Mouse (Mus musculus): ENCODE data around the gene Rnf220.
"Not testable (repeated sequence)": the region's sequence is repeated elsewhere in the genome, so short reads cannot be mapped to it uniquely, and the experiment has no call there.

Rnf220 gene

GRCm38 (mm10) chr4:117267831-117268437 lies 228.9 kb downstream of the Rnf220 start:
- no peak for DNase-seq (ENCODE audit: low spot score)

- peak; percentile 63 for DNase-seq (ENCODE audit: low spot score)
Measured at GRCm38 (mm10) chr4:117267284-117267683, 229.6 kb downstream of the Rnf220 start.

GRCm38 (mm10) chr4:117262987-117263386 lies 233.9 kb downstream of the Rnf220 start:
- no peak for DNase-seq (ENCODE audit: low spot score)

GRCm38 (mm10) chr4:117262101-117262913 lies 234.5 kb downstream of the Rnf220 start:
- DNase-seq (ENCODE audit: low spot score): no peak

- no peak for DNase-seq (ENCODE audit: low spot score)
Measured at GRCm38 (mm10) chr4:117261222-117261621, 235.6 kb downstream of the Rnf220 start.

- DNase-seq (ENCODE audit: low spot score): not testable (repeated sequence)
Measured at GRCm38 (mm10) chr4:117259909-117260308, 236.9 kb downstream of the Rnf220 start.

- no peak for DNase-seq (ENCODE audit: low spot score)
Measured at GRCm38 (mm10) chr4:117254672-117255071, 242.2 kb downstream of the Rnf220 start.

GRCm38 (mm10) chr4:117254017-117254627 lies 242.7 kb downstream of the Rnf220 start:
- DNase-seq (ENCODE audit: low spot score): no peak

GRCm38 (mm10) chr4:117253218-117254016 lies 243.4 kb downstream of the Rnf220 start:
- DNase-seq (ENCODE audit: low spot score): no peak

- DNase-seq (ENCODE audit: low spot score): no peak
Measured at GRCm38 (mm10) chr4:117252755-117253154, 244.1 kb downstream of the Rnf220 start.

- DNase-seq (ENCODE audit: low spot score): no peak
Measured at GRCm38 (mm10) chr4:117252351-117252750, 244.5 kb downstream of the Rnf220 start.

- peak; percentile 88 for DNase-seq (ENCODE audit: low spot score)
Measured at GRCm38 (mm10) chr4:117251801-117252316, 245.0 kb downstream of the Rnf220 start, which contains the start of the genes Tmem53 and Armh1. TSS of gene Tmem53 (plus strand) at chr4:117251951. TSS of gene Armh1 (minus strand) at chr4:117252125.

- DNase-seq (ENCODE audit: low spot score): no peak
Measured at GRCm38 (mm10) chr4:117250982-117251381, 245.9 kb downstream of the Rnf220 start.

- DNase-seq (ENCODE audit: low spot score): no peak
Measured at GRCm38 (mm10) chr4:117240867-117241266, 256.0 kb downstream of the Rnf220 start.

GRCm38 (mm10) chr4:117239153-117239552 lies 257.7 kb downstream of the Rnf220 start:
- no peak for DNase-seq (ENCODE audit: low spot score)

GRCm38 (mm10) chr4:117235822-117236221 lies 261.0 kb downstream of the Rnf220 start:
- DNase-seq (ENCODE audit: low spot score): no peak

GRCm38 (mm10) chr4:117234166-117234741 lies 262.6 kb downstream of the Rnf220 start:
- DNase-seq (ENCODE audit: low spot score): no peak

GRCm38 (mm10) chr4:117231208-117231607 lies 265.6 kb downstream of the Rnf220 start:
- DNase-seq (ENCODE audit: low spot score): no peak

GRCm38 (mm10) chr4:117230331-117230730 lies 266.5 kb downstream of the Rnf220 start:
- DNase-seq (ENCODE audit: low spot score): no peak

- no peak for DNase-seq (ENCODE audit: low spot score)
Measured at GRCm38 (mm10) chr4:117229590-117229989, 267.3 kb downstream of the Rnf220 start.

GRCm38 (mm10) chr4:117225250-117225649 lies 271.6 kb downstream of the Rnf220 start:
- no peak for DNase-seq (ENCODE audit: low spot score)

Data from T-cell, adult 2 months (primary cell).